Mouse (Mus musculus): ENCODE data around the gene Crmp1. TPM values are rescaled to one million over a fixed set of nuclear protein-coding genes. Genes with fewer than 3 reads are reported as not detected.

Gene Crmp1
- polyA plus RNA-seq (2014; fragmentation: Nextera tagmentation; extraction: Ambion mirVana) = 8.2 and 8.5 TPM in 2 replicates

GRCm38 (mm10) chr5:37241651-37242151 lies at the start of gene Crmp1:
TSS of gene Crmp1 (plus strand) at chr5:37241940.
- peaks cover 82% of the 10 kb centered on the region for H3K27me3 ChIP-seq (ENCODE audit: control insufficient read depth, insufficient read depth, low read length)
- no peaks in the 10 kb centered on the region for H3K36me3 ChIP-seq (ENCODE audit: control insufficient read depth, insufficient read depth, low read length)
- no peak for ATAC-seq (ENCODE audit: insufficient number of reproducible peaks, insufficient read depth, low FRiP score, low read depth)
- no peaks in the 10 kb centered on the region for H3K9me3 ChIP-seq (ENCODE audit: control insufficient read depth, low read length)
- peaks cover 3 to 12% of the 10 kb centered on the region in 2 experiments; a peak in 3 of 4 replicates for H3K4me1 ChIP-seq (ENCODE audit: control insufficient read depth in 2 of 2, insufficient read depth in 2 of 2, low read length in 2 of 2)
- no peak within 1 kb of the TSS for H3K9ac ChIP-seq (ENCODE audit: low read length)
- peak within 1 kb of the TSS; percentile 20 to 27 for H3K4me3 ChIP-seq (ENCODE audit: control insufficient read depth in 1 of 2, insufficient read depth in 1 of 2, low read depth in 1 of 2, low read length in 2 of 2)
- 4% methylated on average over 47 of the region's 56 CpGs for WGBS
- peak within 1 kb of the TSS; percentile 63 for H3K4me2 ChIP-seq (ENCODE audit: low read length)
- H3K27ac ChIP-seq (replicated peaks in 1 of 2; ENCODE audit: control insufficient read depth in 1 of 2, insufficient read depth in 1 of 2, low read depth in 2 of 2, low read length in 2 of 2) = no peak within 1 kb of the TSS

- WGBS = 87% methylated on average over 8 of the region's 8 CpGs
Observed at GRCm38 (mm10) chr5:37196196-37196595, 45.5 kb upstream of the Crmp1 start.

GRCm38 (mm10) chr5:37196666-37197250 lies 45.0 kb upstream of the Crmp1 start:
- WGBS = 57% methylated on average over 10 of the region's 10 CpGs
- peaks cover 20% of the 10 kb centered on the region for H3K27me3 ChIP-seq (ENCODE audit: control insufficient read depth, insufficient read depth, low read length)
- no peak for ATAC-seq (ENCODE audit: insufficient number of reproducible peaks, insufficient read depth, low FRiP score, low read depth)

More at GRCm38 (mm10) chr5:37196196-37196595, 45.5 kb upstream of the Crmp1 start:
- Histone ChIP-seq H3K36me3 (ENCODE audit: control insufficient read depth, insufficient read depth, low read length) (no peaks in the 10 kb centered on the region), H3K27me3 (ENCODE audit: control insufficient read depth, insufficient read depth, low read length) (peaks cover 20% of the 10 kb centered on the region), H3K4me2 (ENCODE audit: low read length) (no peak overlapping the region), H3K27ac (replicated peaks in 1 of 2; ENCODE audit: control insufficient read depth in 1 of 2, insufficient read depth in 1 of 2, low read depth in 2 of 2, low read length in 2 of 2) (no peak overlapping the region), H3K4me3 (ENCODE audit: control insufficient read depth in 1 of 2, insufficient read depth in 1 of 2, low read depth in 1 of 2, low read length in 2 of 2) (no peak overlapping the region), H3K9me3 (ENCODE audit: control insufficient read depth, low read length) (no peaks in the 10 kb centered on the region), H3K9ac (ENCODE audit: low read length) (no peak overlapping the region), H3K4me1 (ENCODE audit: control insufficient read depth in 2 of 2, insufficient read depth in 2 of 2, low read length in 2 of 2) (peaks cover 16 to 21% of the 10 kb centered on the region in 2 experiments)
- ATAC-seq (ENCODE audit: insufficient number of reproducible peaks, insufficient read depth, low FRiP score, low read depth) = no peak

GRCm38 (mm10) chr5:37197423-37197822 lies 44.3 kb upstream of the Crmp1 start:
- WGBS = 66% methylated on average over 3 of the region's 3 CpGs
- no peak overlapping the region for H3K4me3 ChIP-seq (ENCODE audit: control insufficient read depth in 1 of 2, insufficient read depth in 1 of 2, low read depth in 1 of 2, low read length in 2 of 2)
- H3K27me3 ChIP-seq (ENCODE audit: control insufficient read depth, insufficient read depth, low read length) = peaks cover 20% of the 10 kb centered on the region
- no peak for ATAC-seq (ENCODE audit: insufficient number of reproducible peaks, insufficient read depth, low FRiP score, low read depth)
- H3K4me2 ChIP-seq (ENCODE audit: low read length) = no peak overlapping the region
- H3K9me3 ChIP-seq (ENCODE audit: control insufficient read depth, low read length) = no peaks in the 10 kb centered on the region
- H3K27ac ChIP-seq (replicated peaks in 1 of 2; ENCODE audit: control insufficient read depth in 1 of 2, insufficient read depth in 1 of 2, low read depth in 2 of 2, low read length in 2 of 2) = no peak overlapping the region
- H3K9ac ChIP-seq (ENCODE audit: low read length) = no peak overlapping the region
- H3K4me1 ChIP-seq (ENCODE audit: control insufficient read depth in 2 of 2, insufficient read depth in 2 of 2, low read length in 2 of 2) = peaks cover 16 to 21% of the 10 kb centered on the region in 2 experiments
- H3K36me3 ChIP-seq (ENCODE audit: control insufficient read depth, insufficient read depth, low read length) = no peaks in the 10 kb centered on the region

More at GRCm38 (mm10) chr5:37196666-37197250, 45.0 kb upstream of the Crmp1 start:
- Histone ChIP-seq H3K9ac (ENCODE audit: low read length) (no peak overlapping the region), H3K27ac (replicated peaks in 1 of 2; ENCODE audit: control insufficient read depth in 1 of 2, insufficient read depth in 1 of 2, low read depth in 2 of 2, low read length in 2 of 2) (no peak overlapping the region), H3K4me1 (ENCODE audit: control insufficient read depth in 2 of 2, insufficient read depth in 2 of 2, low read length in 2 of 2) (peaks cover 16 to 21% of the 10 kb centered on the region in 2 experiments), H3K4me3 (ENCODE audit: control insufficient read depth in 1 of 2, insufficient read depth in 1 of 2, low read depth in 1 of 2, low read length in 2 of 2) (no peak overlapping the region), H3K36me3 (ENCODE audit: control insufficient read depth, insufficient read depth, low read length) (no peaks in the 10 kb centered on the region), H3K4me2 (ENCODE audit: low read length) (no peak overlapping the region), H3K9me3 (ENCODE audit: control insufficient read depth, low read length) (no peaks in the 10 kb centered on the region)

GRCm38 (mm10) chr5:37198011-37198688 lies 43.6 kb upstream of the Crmp1 start:
- Histone ChIP-seq H3K9me3 (ENCODE audit: control insufficient read depth, low read length) (no peaks in the 10 kb centered on the region), H3K4me1 (ENCODE audit: control insufficient read depth in 2 of 2, insufficient read depth in 2 of 2, low read length in 2 of 2) (peaks cover 16 to 21% of the 10 kb centered on the region in 2 experiments), H3K4me3 (ENCODE audit: control insufficient read depth in 1 of 2, insufficient read depth in 1 of 2, low read depth in 1 of 2, low read length in 2 of 2) (no peak overlapping the region), H3K27me3 (ENCODE audit: control insufficient read depth, insufficient read depth, low read length) (peaks cover 20% of the 10 kb centered on the region), H3K36me3 (ENCODE audit: control insufficient read depth, insufficient read depth, low read length) (no peaks in the 10 kb centered on the region), H3K9ac (ENCODE audit: low read length) (no peak overlapping the region), H3K27ac (replicated peaks in 1 of 2; ENCODE audit: control insufficient read depth in 1 of 2, insufficient read depth in 1 of 2, low read depth in 2 of 2, low read length in 2 of 2) (no peak overlapping the region), H3K4me2 (ENCODE audit: low read length) (no peak overlapping the region)
- 33% methylated on average over 2 of the region's 2 CpGs for WGBS
- peak; percentile 40; the same call in 1 of the 2 replicates for ATAC-seq (ENCODE audit: insufficient number of reproducible peaks, insufficient read depth, low FRiP score, low read depth)

- peaks cover 13 to 16% of the 10 kb centered on the region in 2 experiments for H3K4me1 ChIP-seq (ENCODE audit: control insufficient read depth in 2 of 2, insufficient read depth in 2 of 2, low read length in 2 of 2)
- H3K4me2 ChIP-seq (ENCODE audit: low read length) = no peak overlapping the region
- no peaks in the 10 kb centered on the region for H3K9me3 ChIP-seq (ENCODE audit: control insufficient read depth, low read length)
- no peaks in the 10 kb centered on the region; the same call in none of the 2 replicates for H3K27me3 ChIP-seq (ENCODE audit: control insufficient read depth, insufficient read depth, low read length)
- no peak overlapping the region for H3K27ac ChIP-seq (replicated peaks in 1 of 2; ENCODE audit: control insufficient read depth in 1 of 2, insufficient read depth in 1 of 2, low read depth in 2 of 2, low read length in 2 of 2)
- H3K9ac ChIP-seq (ENCODE audit: low read length) = no peak overlapping the region
- no peak for ATAC-seq (ENCODE audit: insufficient number of reproducible peaks, insufficient read depth, low FRiP score, low read depth)
- no peaks in the 10 kb centered on the region for H3K36me3 ChIP-seq (ENCODE audit: control insufficient read depth, insufficient read depth, low read length)
- H3K4me3 ChIP-seq (ENCODE audit: control insufficient read depth in 1 of 2, insufficient read depth in 1 of 2, low read depth in 1 of 2, low read length in 2 of 2) = no peak overlapping the region
- 27% methylated on average over 1 of the region's 1 CpGs for WGBS
Observed at GRCm38 (mm10) chr5:37202285-37202684, 39.5 kb upstream of the Crmp1 start.

GRCm38 (mm10) chr5:37204886-37205285 lies 36.9 kb upstream of the Crmp1 start:
- H3K4me2 ChIP-seq (ENCODE audit: low read length) = no peak overlapping the region
- ATAC-seq (ENCODE audit: insufficient number of reproducible peaks, insufficient read depth, low FRiP score, low read depth) = no peak
- H3K9ac ChIP-seq (ENCODE audit: low read length) = no peak overlapping the region
- H3K27me3 ChIP-seq (ENCODE audit: control insufficient read depth, insufficient read depth, low read length) = no peaks in the 10 kb centered on the region; the same call in none of the 2 replicates
- H3K4me1 ChIP-seq (ENCODE audit: control insufficient read depth in 2 of 2, insufficient read depth in 2 of 2, low read length in 2 of 2) = no peaks in the 10 kb centered on the region
- H3K27ac ChIP-seq (replicated peaks in 1 of 2; ENCODE audit: control insufficient read depth in 1 of 2, insufficient read depth in 1 of 2, low read depth in 2 of 2, low read length in 2 of 2) = no peak overlapping the region
- WGBS = 83% methylated on average over 7 of the region's 7 CpGs
- no peaks in the 10 kb centered on the region for H3K36me3 ChIP-seq (ENCODE audit: control insufficient read depth, insufficient read depth, low read length)
- no peak overlapping the region for H3K4me3 ChIP-seq (ENCODE audit: control insufficient read depth in 1 of 2, insufficient read depth in 1 of 2, low read depth in 1 of 2, low read length in 2 of 2)
- H3K9me3 ChIP-seq (ENCODE audit: control insufficient read depth, low read length) = no peaks in the 10 kb centered on the region
